13 mouse cellular contexts compared by ENCODE assay signal in genomic region chr5:129297657-129298349, GRCm38 (mm10).
DNase-seq lines count a peak whose midpoint lies in the region; ATAC-seq and TF ChIP-seq lines count a peak whose summit lies in the region.
"Had no signal": no experiment of that assay in that cellular context is flagged by ENCODE, and none has a peak within 500 bp of the region (broad histone marks: within the 10 kb centered on the region; RNA-seq: fewer than 3 reads in every experiment).

No protein-coding gene starts in this region.

- no peak for TF ChIP-seq CTCF in brain, embryonic 14.5 days (IDR thresholded peaks at IDR 0.05; ENCODE audit: borderline replicate concordance, extremely low read depth, insufficient read depth, insufficient read length)

- WGBS in forebrain, embryonic 16.5 days = 13% methylated on average over 11 of the region's 11 CpGs

- peak; percentile 9 for DNase-seq in layer of hippocampus, adult 9-11 months
- DNase-seq in layer of hippocampus, adult 8-10 months (ENCODE audit: low spot score in 2 of 2) = no peak
- peak; percentile 87 for DNase-seq in brain, embryonic 14.5 days (ENCODE audit: low read depth)
- peak; percentile 37 to 39 for DNase-seq in kidney, postnatal 36 days
- no peak for DNase-seq in spleen, postnatal 36 days (ENCODE audit: low spot score in 2 of 2)
- no peak for DNase-seq in urinary bladder, adult 2 months (ENCODE audit: low spot score)
- no peak for DNase-seq in cerebellum, adult 11 months
- DNase-seq: adrenal gland, adult 8-10 months; cerebellum, adult 9-11 months had no signal

- H3K36me3 ChIP-seq in forebrain, embryonic 16.5 days (ENCODE audit: control insufficient read depth, insufficient read depth) = no peaks in the 10 kb centered on the region

- peaks cover 3% of the 10 kb centered on the region; the same call in 1 of the 2 replicates for H3K27me3 ChIP-seq in forebrain, embryonic 16.5 days (replicated peaks; ENCODE audit: control insufficient read depth, insufficient read depth, low read length)

- no peak for TF ChIP-seq POLR2A in brain, embryonic 14.5 days (IDR thresholded peaks at IDR 0.05; ENCODE audit: borderline replicate concordance, extremely low read depth, insufficient read depth, insufficient read length, poor library complexity, severe bottlenecking)

- no peak overlapping the region for H3K4me3 ChIP-seq in forebrain, embryonic 16.5 days (replicated peaks; ENCODE audit: low read length)
- H3K4me3 ChIP-seq: myocyte had no signal

- H3K9me3 ChIP-seq in forebrain, embryonic 16.5 days (ENCODE audit: control insufficient read depth, low read length) = no peaks in the 10 kb centered on the region

- H3K4me1 ChIP-seq in forebrain, embryonic 16.5 days (replicated peaks; ENCODE audit: control insufficient read depth, insufficient read depth, low read length) = peaks cover 15% of the 10 kb centered on the region

- no peak overlapping the region for H3K4me2 ChIP-seq in forebrain, embryonic 16.5 days (ENCODE audit: low read length)
- H3K4me2 ChIP-seq: heart, embryonic 11.5 days; liver, embryonic 11.5 days had no signal

- H3K27ac ChIP-seq in forebrain, embryonic 16.5 days (ENCODE audit: low read length) = no peak overlapping the region

- H3K9ac ChIP-seq in forebrain, embryonic 16.5 days (replicated peaks; ENCODE audit: low read depth, low read length) = no peak overlapping the region

- ATAC-seq in forebrain, embryonic 16.5 days = peak; percentile 79

Comparison
In these comparisons a context has a peak if more than half of its experiments do, and no peak if none do; other contexts are left out.
1. DNase-seq: peak in layer of hippocampus, adult 9-11 months (single experiment), brain, embryonic 14.5 days (single experiment) and kidney, postnatal 36 days (2 of 2); none in layer of hippocampus, adult 8-10 months (0 of 2), spleen, postnatal 36 days (0 of 2), urinary bladder, adult 2 months (single experiment) and cerebellum, adult 11 months (single experiment).